Mouse (Mus musculus) left cerebral cortex, adult 6 months (tissue): Measurements from ENCODE around the gene Zic3. TPM values are rescaled to one million over a fixed set of nuclear protein-coding genes. Genes with fewer than 3 reads are reported as not detected.

ENCODE experiments used
- long read RNA-seq, 2 experiments: library from polyadenylated mRNA; unstranded; transcript quantifications; one replicate each; pipeline ENCODE4 v2.0.0; 2019 to 2020
- polyA plus RNA-seq: library from polyadenylated mRNA; unstranded; fragments of <200 nt; fragmentation: Nextera tagmentation; gene quantifications from 2 replicates; pipeline ENCODE4 v1.2.3, GENCODE M21; 2021

The Zic3 gene
- polyA plus RNA-seq: 0.58 and 0.69 TPM in 2 replicates
- long read RNA-seq, experiment 1, transcript Zic3-201 (3 exons, 3,949 nt): major isoform, 5 of 9 reads
- long read RNA-seq, experiment 1, partial matches to known transcripts: 2 of 9 reads
- long read RNA-seq, experiment 1, other reads (novel, unspliced or antisense): 2 of 9 reads
- long read RNA-seq, experiment 2, partial matches to known transcripts: 0 of 3 reads
- long read RNA-seq, experiment 2, other reads (novel, unspliced or antisense): 2 of 3 reads

GRCm38 (mm10) chrX:58022400-58022799 is at the start of gene Zic3:
Gene Zic3, plus strand, starts transcription at chrX:58022700.

